Mouse (Mus musculus): ENCODE data around the gene Blnk. TPM values are rescaled to one million over a fixed set of nuclear protein-coding genes. Genes with fewer than 3 reads are reported as not detected.

Gene Blnk
- total RNA-seq, 1 experiment from 2014 or later = 0.78 TPM

DNA sequence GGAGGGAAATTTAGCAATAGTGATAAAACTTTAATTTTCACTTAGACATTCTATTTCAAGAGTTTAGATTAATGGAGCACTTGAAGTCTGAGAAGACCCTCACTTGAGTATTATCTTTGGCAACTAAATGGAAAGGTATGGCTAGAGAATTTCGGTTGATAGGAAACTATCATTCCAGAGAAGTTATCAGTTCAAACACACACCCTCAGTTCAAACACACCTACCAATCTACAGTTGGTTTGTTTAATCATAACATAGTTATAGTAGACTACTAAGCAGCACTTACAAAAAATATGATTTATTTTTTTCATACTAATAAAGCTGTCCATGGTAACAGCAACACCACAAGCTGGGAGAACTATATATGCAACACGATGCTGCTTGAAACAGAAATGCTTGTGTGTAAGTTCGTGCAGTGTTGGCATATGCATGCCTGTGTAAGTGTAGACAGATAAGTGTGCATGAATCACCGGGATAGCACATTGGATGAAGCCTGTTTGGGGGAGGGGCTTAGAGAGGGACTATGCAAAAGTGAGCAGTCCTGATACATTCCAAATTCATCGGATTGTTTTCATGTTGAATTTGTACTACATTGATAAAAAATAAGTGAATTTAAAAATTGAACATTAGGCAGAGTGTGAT, 22.9 kb downstream of the Blnk start:
- ATAC-seq (replicated peaks; ENCODE audit: low read depth, poor library complexity, severe bottlenecking) = no peak

DNA sequence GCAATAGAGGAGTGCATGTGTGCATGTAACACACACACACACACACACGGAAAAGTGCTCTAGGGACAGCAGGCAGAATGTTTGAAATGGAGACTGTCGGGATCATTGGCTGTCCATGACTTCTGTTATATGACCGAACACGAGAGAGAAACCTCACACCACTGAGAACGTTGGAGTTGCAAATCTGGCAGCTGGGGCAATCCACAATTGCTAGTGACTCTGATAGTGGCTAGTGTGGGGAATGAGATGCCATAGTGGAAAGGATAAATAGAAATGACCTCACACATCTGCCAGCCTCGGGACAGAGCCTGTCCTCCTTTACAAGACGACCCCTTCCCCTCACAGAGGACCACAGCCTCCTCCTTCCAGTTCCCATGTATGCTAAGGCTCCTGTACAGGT, 23.6 kb downstream of the Blnk start:
- no peak for ATAC-seq (replicated peaks; ENCODE audit: low read depth, poor library complexity, severe bottlenecking)

DNA sequence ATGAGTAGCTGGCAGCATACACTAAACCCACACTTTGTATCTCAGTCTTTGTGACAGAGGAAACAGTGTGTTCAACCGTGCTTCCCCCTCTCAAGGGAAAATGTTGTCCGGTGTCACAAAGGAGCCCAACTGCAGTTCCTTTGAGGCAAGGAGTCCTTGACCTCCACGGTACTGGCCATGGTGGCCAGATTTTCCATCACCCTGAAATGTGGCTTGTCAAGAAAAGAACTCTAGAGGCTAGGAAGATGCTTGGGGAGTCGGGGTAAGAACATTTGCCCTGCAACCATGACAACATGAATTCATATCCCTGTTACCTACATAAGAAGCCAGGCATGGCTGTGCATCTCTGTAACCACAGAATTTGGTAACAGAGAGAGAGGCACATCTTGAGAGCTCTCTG, 24.0 kb downstream of the Blnk start:
- ATAC-seq (replicated peaks; ENCODE audit: low read depth, poor library complexity, severe bottlenecking) = no peak

DNA sequence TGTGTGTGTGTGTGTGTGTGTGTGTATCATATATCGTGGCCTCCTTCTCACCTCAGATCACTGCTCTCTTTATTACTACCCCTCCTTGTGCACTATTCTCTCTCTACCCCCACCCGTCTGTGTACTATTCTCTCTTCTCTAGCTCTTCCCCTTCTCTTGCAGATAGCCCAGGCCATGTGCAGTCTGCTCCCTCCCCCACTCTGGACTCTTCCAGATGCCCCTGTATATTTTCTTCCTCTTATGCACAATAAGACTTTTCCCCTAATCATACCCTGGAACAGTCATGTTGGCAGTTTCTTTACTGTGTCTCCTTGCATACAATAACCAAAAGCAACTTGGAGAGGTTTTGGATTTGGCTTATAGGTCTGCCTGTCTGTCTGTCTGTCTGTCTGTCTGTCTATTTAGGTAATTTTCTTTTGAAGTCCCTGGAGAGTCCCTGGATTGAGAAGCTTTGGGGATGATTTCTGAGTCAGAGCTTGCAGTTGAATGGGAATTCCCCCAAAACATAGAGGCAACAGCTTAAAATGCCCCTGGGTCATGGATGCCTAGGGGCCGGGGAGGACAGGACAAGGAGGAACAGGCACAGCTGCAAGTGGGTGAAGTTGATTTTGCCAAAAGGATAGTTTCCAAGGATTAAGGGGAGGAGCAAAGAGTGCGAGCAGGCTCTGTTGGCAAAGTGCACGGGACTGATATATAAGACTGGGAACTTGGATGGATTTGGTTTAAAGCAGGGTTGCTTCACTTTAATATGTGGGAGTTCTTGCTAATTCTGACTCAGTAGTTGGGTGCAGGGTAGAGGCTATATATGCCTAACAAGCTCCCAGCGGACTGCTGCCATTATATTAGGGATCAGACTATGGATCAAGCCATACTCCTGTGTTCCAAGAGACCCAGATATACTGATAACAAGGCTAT, 29.1 kb downstream of the Blnk start:
- no peak for ATAC-seq (replicated peaks; ENCODE audit: low read depth, poor library complexity, severe bottlenecking)

DNA sequence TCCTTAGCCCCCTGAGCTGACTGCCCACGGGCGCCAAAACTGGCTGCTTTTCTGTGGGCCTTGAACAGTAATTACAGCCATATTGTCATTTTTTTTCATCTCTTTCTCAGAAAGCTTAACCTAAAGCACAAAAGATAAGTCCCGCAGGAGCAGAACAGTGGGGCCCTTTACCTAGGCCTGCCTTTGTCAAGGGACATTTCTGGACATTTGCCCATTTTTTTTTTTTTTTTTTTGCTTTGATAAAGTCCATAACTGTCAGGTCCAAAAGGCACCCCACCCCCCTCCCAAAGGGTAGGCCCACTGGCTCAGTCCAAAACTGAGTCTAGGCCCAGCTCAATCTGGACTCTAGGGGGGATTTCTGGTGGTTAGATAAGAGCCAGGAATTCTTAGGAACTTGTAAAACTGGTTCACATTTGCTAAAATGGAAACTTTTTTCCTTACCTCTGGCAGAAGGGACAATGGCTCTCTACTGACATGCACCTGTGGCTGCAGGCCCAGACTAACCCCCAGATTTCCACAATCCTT, 29.9 kb downstream of the Blnk start:
- no peak for ATAC-seq (replicated peaks; ENCODE audit: low read depth, poor library complexity, severe bottlenecking)

DNA sequence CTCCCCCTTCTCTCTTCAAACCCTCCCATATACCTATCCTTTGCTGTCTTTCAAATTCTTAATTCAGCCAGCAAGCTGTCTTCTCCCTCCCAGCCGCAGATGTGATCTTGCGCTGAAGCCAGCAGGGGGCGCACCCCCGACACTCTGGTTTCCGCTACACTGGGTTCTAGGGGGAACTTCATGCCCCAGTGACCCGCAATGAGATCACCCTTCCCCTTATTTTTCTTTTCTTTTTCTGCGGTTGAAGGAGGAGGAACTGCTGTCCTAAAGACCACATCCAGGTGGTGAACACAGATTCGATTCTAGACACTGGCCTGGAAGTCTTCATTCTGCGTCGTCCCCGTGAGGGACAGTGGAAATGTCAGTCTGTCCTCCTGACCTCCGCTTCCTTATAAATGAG, 31.3 kb downstream of the Blnk start:
- peak; percentile 94 for ATAC-seq (replicated peaks; ENCODE audit: low read depth, poor library complexity, severe bottlenecking)

DNA sequence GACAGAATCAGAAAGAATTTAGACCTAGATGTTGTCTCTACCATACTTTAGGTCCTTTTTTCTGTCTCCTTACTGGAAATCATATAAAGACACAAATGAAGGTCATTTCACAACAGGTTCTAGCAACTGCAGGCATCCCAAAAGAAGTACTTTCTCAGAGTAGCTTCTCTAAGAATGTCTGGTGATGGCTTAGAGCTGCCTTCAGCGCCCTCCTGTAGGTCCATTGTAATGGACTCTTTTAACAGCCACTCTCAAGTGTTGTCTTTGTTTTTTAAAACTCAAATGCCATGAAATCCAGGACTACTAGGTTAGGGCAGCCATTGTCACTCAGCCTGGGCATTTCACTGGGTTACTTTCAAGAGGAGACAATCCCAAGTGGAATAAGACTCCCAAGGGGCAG, 35.4 kb downstream of the Blnk start:
- ATAC-seq (replicated peaks; ENCODE audit: low read depth, poor library complexity, severe bottlenecking) = no peak

DNA sequence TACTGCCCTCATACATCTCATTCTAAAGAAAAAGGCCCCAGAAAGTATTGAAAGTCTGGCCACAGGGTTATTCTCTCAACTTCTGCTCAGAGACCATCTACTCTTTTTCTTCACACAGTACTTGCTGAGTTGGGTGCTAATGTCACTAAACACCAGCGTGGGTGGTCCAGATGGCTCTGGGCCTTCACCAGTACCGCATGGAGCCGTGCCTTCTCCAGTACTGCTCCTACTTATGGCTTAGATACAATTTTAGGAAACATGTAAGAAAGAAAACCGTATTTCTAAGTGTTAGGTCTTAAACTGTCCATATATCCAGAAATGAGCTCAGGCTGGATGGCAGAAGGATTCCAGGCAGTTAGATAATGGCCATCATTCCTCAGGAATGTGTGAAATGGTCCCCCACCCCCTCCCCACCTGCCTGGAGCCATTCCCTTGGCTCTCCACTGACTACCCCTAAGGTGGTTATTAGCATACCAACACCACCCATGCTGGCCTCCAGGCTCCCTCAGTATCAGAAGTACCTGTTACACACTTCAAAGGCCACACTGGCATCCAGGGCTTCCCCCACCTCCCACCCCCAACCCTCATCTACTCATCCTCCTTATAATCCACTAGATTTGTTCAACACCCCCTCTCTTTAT, 47.3 kb downstream of the Blnk start:
- no peak for ATAC-seq (replicated peaks; ENCODE audit: low read depth, poor library complexity, severe bottlenecking)

DNA sequence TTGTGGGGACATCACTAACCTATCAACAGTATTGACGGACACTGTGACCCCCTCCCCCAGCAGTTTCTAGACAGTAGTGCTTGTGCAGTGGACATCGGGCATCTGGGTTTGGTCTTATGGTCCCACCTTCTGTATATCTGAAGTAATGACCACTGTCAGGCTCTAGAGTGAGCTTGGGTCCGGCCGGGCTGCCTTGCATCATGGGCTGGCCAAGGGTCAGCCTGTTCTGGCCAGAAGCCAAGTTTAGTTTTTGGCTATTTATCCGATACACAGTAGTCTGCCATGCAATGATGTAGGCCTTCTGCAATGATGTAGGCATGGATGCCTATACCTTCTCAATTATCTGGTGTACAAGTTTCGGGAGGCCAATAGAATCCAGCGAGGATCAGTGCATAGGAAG, 50.8 kb downstream of the Blnk start:
- ATAC-seq (replicated peaks; ENCODE audit: low read depth, poor library complexity, severe bottlenecking) = no peak

DNA sequence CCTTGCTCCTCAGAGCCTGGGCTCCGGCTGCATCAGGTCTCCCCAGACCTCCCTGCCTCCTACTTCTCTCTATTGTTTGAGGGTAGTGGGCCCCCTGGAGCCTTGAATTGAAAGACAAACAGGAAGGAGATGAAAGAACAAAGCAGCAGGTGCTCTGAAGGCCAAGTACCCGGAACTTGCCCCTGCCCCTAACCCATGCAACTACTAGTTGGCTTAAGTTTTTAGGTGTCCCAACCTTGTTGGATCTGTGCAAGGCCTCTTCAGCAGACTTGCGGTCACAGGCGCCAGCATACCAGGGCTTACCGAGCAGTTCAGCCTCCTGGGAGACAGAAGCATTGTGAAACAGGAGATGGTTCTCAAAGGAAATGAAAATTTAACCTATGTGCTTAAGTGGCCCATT, 58.3 kb downstream of the Blnk start:
- ATAC-seq (replicated peaks; ENCODE audit: low read depth, poor library complexity, severe bottlenecking) = peak; percentile 54; the same call in 1 of the 2 replicates

DNA sequence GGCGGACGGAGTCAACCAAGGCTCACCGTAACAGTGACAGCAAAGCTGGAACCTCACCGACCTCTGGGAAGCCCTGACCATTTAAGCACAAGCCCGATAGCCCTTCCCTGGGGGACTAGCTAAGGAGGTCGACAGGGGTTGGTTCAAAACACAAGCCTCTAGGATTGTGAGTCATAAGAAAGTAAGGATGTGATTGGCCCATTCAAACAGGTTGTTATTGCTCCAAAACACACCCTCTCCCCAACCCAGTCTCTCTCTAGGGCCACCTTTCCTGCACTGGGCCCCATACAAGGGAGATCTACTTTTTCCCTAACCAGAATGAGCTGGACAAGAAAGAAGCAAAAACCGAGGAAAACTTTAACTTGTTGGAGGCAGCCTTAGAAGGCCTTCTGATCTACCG, 59.0 kb downstream of the Blnk start:
- no peak for ATAC-seq (replicated peaks; ENCODE audit: low read depth, poor library complexity, severe bottlenecking)

DNA sequence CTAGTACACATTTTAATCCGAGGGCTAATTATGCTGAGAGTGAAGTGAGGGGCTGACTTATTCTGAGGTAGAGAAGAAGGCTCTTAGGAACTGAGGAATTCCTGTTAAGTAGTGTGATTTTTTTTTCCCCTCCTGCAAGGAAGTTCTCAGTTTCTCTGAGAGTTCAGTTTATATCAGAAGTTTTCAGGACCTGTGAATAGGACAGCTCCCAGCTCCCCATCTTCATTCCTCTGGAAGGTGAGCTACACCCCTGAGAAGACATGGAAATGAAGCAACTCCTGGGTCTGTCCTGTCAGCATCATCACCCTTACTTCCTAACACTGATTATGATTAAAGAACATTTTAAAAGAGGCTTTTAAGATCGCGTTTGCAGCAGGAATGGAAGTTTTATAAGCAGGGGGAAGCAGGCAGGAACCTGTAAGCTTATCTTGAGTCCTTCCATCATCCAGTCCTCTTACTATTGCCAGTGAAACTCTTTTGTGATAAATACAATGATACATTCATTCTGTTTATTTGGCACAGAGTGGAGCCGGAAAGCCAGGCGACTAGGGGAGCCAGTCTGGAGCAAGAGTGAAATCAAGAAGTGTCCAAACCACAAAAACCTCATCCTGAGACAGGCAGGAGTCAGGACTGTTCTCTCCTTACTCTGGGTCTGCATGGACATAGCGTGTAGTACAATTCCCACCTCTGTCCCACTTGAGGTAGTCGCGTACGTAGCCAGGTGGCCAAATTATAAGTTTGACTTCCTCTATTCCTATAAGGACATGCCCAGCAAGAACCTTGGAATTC, 62.6 kb downstream of the Blnk start:
- peak; percentile 56 for ATAC-seq (replicated peaks; ENCODE audit: low read depth, poor library complexity, severe bottlenecking)

DNA sequence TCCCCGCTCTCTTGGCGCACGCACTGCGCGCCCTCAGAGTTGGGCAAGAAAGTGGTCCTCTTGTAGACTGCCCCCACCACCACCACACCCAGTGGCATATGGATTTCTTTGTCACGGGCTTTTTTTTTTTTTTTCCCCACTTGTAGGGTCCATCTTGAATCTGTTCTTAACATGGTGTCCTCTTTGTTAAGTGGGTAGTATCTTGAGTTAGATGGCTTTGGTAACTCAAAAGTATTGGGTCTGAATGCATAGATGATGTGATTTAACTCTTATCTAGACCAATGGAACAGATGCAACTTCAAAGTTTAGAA, 99.0 kb downstream of the Blnk start:
- no peak for ATAC-seq (replicated peaks; ENCODE audit: low read depth, poor library complexity, severe bottlenecking)

DNA sequence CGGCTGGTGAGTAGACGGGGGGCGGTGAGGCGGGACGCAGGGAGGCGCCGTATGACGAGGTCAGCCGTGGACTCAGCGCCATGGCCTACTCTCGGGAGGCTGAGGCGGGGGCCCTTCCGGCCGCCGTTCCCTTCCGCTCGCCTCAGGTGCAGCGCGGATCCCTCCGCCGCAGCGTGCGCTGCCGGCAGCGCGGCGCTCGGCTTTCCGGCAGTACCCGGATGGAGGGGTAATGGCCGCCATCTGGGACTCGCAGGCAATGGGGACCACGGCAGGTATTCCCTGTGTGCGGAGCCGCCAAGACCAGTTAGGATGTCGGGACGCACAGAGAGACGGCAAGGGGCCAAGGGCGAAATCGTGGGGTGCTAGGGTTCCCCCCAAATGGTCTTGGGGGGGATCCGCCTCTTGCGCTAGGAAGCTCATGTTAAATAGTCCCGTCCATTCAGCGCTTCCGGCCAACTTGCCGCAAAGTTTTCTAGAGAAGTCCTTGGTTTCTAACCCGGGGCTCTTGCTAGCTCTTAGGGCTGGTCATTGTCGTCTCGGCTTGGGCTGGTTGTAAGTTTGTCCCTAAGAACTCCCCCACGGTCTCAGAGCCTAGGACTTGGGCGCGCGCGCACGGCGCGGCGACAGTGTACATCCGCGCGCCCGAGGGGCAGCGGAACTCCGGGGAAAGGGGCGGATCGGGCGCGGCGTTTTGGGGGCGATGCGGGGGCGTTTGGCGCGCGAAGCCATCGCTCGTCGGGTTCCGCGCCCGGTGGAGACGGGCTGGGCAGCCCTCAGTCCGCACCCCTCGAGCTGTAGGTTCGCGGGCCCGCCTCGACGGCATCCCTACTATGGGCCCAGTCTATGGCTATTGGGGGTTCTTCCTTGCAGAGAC, 99.6 kb downstream of the Blnk start, which contains the start of gene Zfp518a:
Zfp518a (plus strand) TSS at position 187 of the 874 bp plus-strand sequence.
- peak; percentile 95 for ATAC-seq (replicated peaks; ENCODE audit: low read depth, poor library complexity, severe bottlenecking)

DNA sequence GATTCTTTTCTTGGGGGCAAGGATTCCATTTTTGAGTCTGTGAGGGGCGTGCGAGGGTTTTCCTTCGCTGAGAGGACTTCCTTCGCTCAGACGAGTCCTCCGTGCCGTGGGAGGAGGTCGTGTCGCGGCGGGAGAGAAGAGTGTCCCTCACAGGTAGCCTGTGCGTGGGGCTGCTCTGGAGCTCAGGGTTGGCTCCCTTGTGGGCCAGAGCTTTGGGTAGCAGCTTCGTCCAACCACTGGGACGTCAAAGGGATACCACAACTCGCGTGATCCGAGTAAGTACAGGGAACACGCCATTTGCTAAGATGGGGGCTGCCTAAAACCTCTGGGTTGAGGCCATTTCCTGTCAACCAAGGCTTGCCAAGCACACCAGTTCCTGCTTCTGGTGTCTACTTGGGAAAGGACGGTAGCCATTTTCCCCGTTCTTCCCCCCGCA, 100.2 kb downstream of the Blnk start:
- no peak for ATAC-seq (replicated peaks; ENCODE audit: low read depth, poor library complexity, severe bottlenecking)

DNA sequence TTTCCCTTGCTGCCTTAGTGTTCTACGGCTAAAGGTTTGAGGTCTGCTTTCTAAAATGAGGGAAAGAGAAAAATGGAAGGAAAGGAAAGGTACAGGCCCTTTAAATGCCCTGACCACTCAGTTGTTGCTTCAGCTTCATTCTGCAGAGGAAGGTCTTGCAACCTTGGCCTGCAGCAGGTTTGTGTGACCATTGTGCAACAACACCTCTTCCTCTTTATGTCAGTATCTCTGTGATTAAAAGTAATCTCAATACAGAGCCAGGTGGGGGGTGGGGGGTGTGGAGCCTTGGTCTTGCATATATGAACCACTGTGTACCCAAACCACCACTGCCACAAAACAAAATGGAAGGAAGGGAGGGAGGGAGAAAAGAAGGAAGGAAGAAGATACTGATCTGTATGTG, 105.4 kb downstream of the Blnk start:
- ATAC-seq (replicated peaks; ENCODE audit: low read depth, poor library complexity, severe bottlenecking) = peak; percentile 73

DNA sequence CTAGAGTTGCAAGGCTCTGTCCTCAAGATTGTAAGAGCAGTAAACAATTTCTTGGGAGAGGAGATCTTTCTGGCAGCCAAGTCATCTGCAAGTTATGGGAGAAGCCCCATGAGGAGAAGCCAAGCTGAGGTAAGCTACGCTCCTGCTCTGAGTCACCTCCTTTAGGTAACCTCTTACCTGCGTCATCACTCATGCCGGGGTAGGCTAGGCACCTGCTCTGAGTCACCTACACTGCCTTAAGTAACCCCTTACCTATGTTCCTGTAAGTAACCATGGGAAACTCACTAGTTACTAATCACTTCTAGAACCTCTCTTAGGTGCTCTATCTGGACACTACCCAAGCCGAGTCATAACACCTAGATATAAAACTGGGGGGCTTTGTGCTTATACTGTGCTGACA, 112.6 kb downstream of the Blnk start:
- ATAC-seq (replicated peaks; ENCODE audit: low read depth, poor library complexity, severe bottlenecking) = no peak
